33 mouse cellular contexts compared by ENCODE assay signal in genomic region chr6:28474211-28474610, GRCm38 (mm10). TPM values are rescaled to one million over a fixed set of nuclear protein-coding genes. Genes with fewer than 3 reads are reported as not detected.
A peak's percentile ranks its signal among the peaks of the same experiment; 100 is the strongest.
DNase-seq lines count a peak whose midpoint lies in the region; ATAC-seq and TF ChIP-seq lines count a peak whose summit lies in the region.
"Had no signal": no experiment of that assay in that cellular context is flagged by ENCODE, and none has a peak within 500 bp of the region (broad histone marks: within the 10 kb centered on the region; RNA-seq: fewer than 3 reads in every experiment).

No protein-coding gene starts in this region.

- no peak for ATAC-seq in stomach, postnatal 0 days (ENCODE audit: low FRiP score, low TSS enrichment)
- ATAC-seq: activated CD4-positive, CD25-positive, alpha-beta regulatory T cell, adult 4 months; forebrain, embryonic 14.5 days; forebrain, embryonic 16.5 days; Patski had no signal

- H3K36me3 ChIP-seq in C2C12 (ENCODE audit: control insufficient read depth, insufficient read depth): no peaks in the 10 kb centered on the region
- no peaks in the 10 kb centered on the region for H3K36me3 ChIP-seq in stomach, postnatal 0 days (ENCODE audit: control insufficient read depth, insufficient read depth, low read length)
- H3K36me3 ChIP-seq in embryonic facial prominence, embryonic 10.5 days (replicated peaks): no peaks in the 10 kb centered on the region
- H3K36me3 ChIP-seq: embryonic facial prominence, embryonic 12.5 days; forebrain, embryonic 10.5 days; forebrain, embryonic 12.5 days had no signal

- H3K9ac ChIP-seq in stomach, postnatal 0 days (ENCODE audit: low read length): no peak overlapping the region
- H3K9ac ChIP-seq: embryonic facial prominence, embryonic 12.5 days; forebrain, embryonic 12.5 days had no signal

- TF ChIP-seq CTCF in C2C12 (IDR thresholded peaks at IDR 0.05; ENCODE audit: control insufficient read depth, insufficient read depth, insufficient read length): no peak
- no peak for TF ChIP-seq CTCF in embryonic fibroblast, embryonic 13.5 days (IDR thresholded peaks at IDR 0.05; ENCODE audit: borderline replicate concordance, insufficient read depth, low read length)
- TF ChIP-seq CTCF in stomach, postnatal 0 days (IDR thresholded peaks at IDR 0.05; ENCODE audit: low read depth): no peak

- peaks cover 9% of the 10 kb centered on the region for H3K4me1 ChIP-seq in embryonic fibroblast, embryonic 13.5 days (ENCODE audit: control insufficient read depth, insufficient read depth, low read length)
- no peaks in the 10 kb centered on the region for H3K4me1 ChIP-seq in stomach, postnatal 0 days (replicated peaks; ENCODE audit: control insufficient read depth, insufficient read depth)
- H3K4me1 ChIP-seq in embryonic facial prominence, embryonic 10.5 days: peaks cover 6% of the 10 kb centered on the region; the same call in 1 of the 2 replicates
- H3K4me1 ChIP-seq: embryonic facial prominence, embryonic 12.5 days had no signal

- TF ChIP-seq EP300 in stomach, postnatal 0 days (optimal IDR thresholded peaks at IDR 0.05): no peak

- peak overlapping the region; percentile 85 for H3K27ac ChIP-seq in embryonic fibroblast, embryonic 13.5 days (ENCODE audit: insufficient read depth, low read length)
- H3K27ac ChIP-seq in stomach, postnatal 0 days (replicated peaks): peak overlapping the region; percentile 9; the same call in 1 of the 2 replicates
- no peak overlapping the region for H3K27ac ChIP-seq in embryonic facial prominence, embryonic 10.5 days (replicated peaks)
- H3K27ac ChIP-seq: embryonic facial prominence, embryonic 12.5 days; forebrain, embryonic 10.5 days; forebrain, embryonic 12.5 days had no signal

- H3K9me3 ChIP-seq in stomach, postnatal 0 days (ENCODE audit: control insufficient read depth, low read length): no peaks in the 10 kb centered on the region
- no peaks in the 10 kb centered on the region for H3K9me3 ChIP-seq in embryonic facial prominence, embryonic 10.5 days
- H3K9me3 ChIP-seq: embryonic facial prominence, embryonic 12.5 days; forebrain, embryonic 10.5 days; forebrain, embryonic 12.5 days had no signal

- H3K27me3 ChIP-seq in C2C12 (ENCODE audit: control insufficient read depth, insufficient read depth, insufficient read length): no peaks in the 10 kb centered on the region
- no peaks in the 10 kb centered on the region for H3K27me3 ChIP-seq in stomach, postnatal 0 days (ENCODE audit: control insufficient read depth, insufficient read depth, low read length)
- H3K27me3 ChIP-seq in embryonic facial prominence, embryonic 10.5 days (replicated peaks; ENCODE audit: low read depth, poor library complexity, severe bottlenecking): no peaks in the 10 kb centered on the region
- H3K27me3 ChIP-seq: embryonic facial prominence, embryonic 12.5 days; forebrain, embryonic 12.5 days; Patski had no signal

- DNase-seq in heart, adult 11 months: peak; percentile 27
- no peak for DNase-seq in heart, adult 8-10 months (ENCODE audit: low spot score)
- no peak for DNase-seq in stomach, postnatal 0 days (ENCODE audit: low spot score)
- DNase-seq in retina, postnatal 1 day: no peak
- DNase-seq in embryonic facial prominence, embryonic 10.5 days (ENCODE audit: low spot score): no peak
- DNase-seq in retina, embryonic 14.5 days (ENCODE audit: low spot score): no peak
- DNase-seq: adrenal gland, adult 8-10 months; adrenal gland, postnatal 14 days; adrenal gland, postnatal 36 days; B cell, adult 2 months; cerebellum, adult 11 months; cerebellum, adult 18-20 months; cerebellum, adult 8-10 months; cerebellum, adult 9-11 months; cerebellum, postnatal 14 days; cerebellum, postnatal 36 days; embryo, embryonic 11 days had no signal

- H3K79me3 ChIP-seq in C2C12 (ENCODE audit: low read depth): no peaks in the 10 kb centered on the region

- no peak overlapping the region for H3ac ChIP-seq in C2C12 (ENCODE audit: control insufficient read depth, insufficient read length, low read depth)

- no peak for TF ChIP-seq POLR2A in embryonic fibroblast, embryonic 13.5 days (IDR thresholded peaks at IDR 0.05; ENCODE audit: low read depth, low read length)

- H3K79me2 ChIP-seq in C2C12 (ENCODE audit: control insufficient read depth, insufficient read depth): no peaks in the 10 kb centered on the region

- WGBS in stomach, postnatal 0 days: 60% methylated on average over 4 of the region's 4 CpGs
- WGBS in embryonic facial prominence, embryonic 10.5 days: 90% methylated on average over 4 of the region's 4 CpGs

- no peak overlapping the region for H3K4me2 ChIP-seq in stomach, postnatal 0 days (replicated peaks; ENCODE audit: low read depth)
- H3K4me2 ChIP-seq: embryonic facial prominence, embryonic 12.5 days; forebrain, embryonic 12.5 days had no signal

- no peak overlapping the region for H3K4me3 ChIP-seq in C2C12 (ENCODE audit: insufficient read depth, poor library complexity, severe bottlenecking)
- H3K4me3 ChIP-seq in embryonic fibroblast, embryonic 13.5 days (ENCODE audit: insufficient read depth, low read length): no peak overlapping the region
- H3K4me3 ChIP-seq in stomach, postnatal 0 days (ENCODE audit: low read depth, low read length): no peak overlapping the region
- no peak overlapping the region for H3K4me3 ChIP-seq in embryonic facial prominence, embryonic 10.5 days
- H3K4me3 ChIP-seq: embryonic facial prominence, embryonic 12.5 days; erythroblast, embryonic 14.5 days; forebrain, embryonic 10.5 days; forebrain, embryonic 12.5 days had no signal

TF ChIP-seq in C2C12, 6 proteins besides CTCF, POLR2A, EP300 and RAD21:
- TF ChIP-seq MAX (IDR thresholded peaks at IDR 0.05) (no peak), MYOG (IDR thresholded peaks at IDR 0.05; ENCODE audit: control insufficient read depth, extremely low read depth, insufficient read length) (no peak), MYOD1 (IDR thresholded peaks at IDR 0.05; ENCODE audit: control insufficient read depth, insufficient read length, low read depth) (peak; percentile 10), FOSL1 (IDR thresholded peaks at IDR 0.05; ENCODE audit: insufficient read depth, low read length, poor library complexity, severe bottlenecking) (peak; percentile 74), CEBPB (IDR thresholded peaks at IDR 0.05; ENCODE audit: low read depth) (peak; percentile 35)

RNA-seq across cellular contexts. Expression of gene Snd1, which starts 0.7 kb away (rescaled TPM):
- 10 to 100 TPM; 70.6 to 88.2 (median 80.3) TPM for total RNA-seq in heart, adult 8-10 months (2022)
- polyA plus RNA-seq in C2C12 (2012; fragmentation: generic; extraction: Trizol): 155 TPM
- polyA plus RNA-seq in embryonic fibroblast, embryonic 13.5 days (2011; ENCODE audit: insufficient read length, low read depth, missing spikeins): 138 and 140 TPM in 2 replicates
- polyA plus RNA-seq in stomach, postnatal 0 days (2015; fragmentation: Nextera tagmentation; extraction: Ambion mirVana): 69.0 and 81.3 TPM in 2 replicates
- polyA plus RNA-seq in embryonic facial prominence, embryonic 10.5 days (2016; fragmentation: Nextera tagmentation; extraction: Ambion mirVana): 119 and 127 TPM in 2 replicates

RNA-seq across cellular contexts. Expression of gene Pax4, which starts 25.1 kb away (rescaled TPM):
- total RNA-seq in heart, adult 8-10 months (2022): not detected
- polyA plus RNA-seq in C2C12 (2012; fragmentation: generic; extraction: Trizol): not detected
- polyA plus RNA-seq in embryonic fibroblast, embryonic 13.5 days (2011; ENCODE audit: insufficient read length, low read depth, missing spikeins): not detected in 2 replicates
- not detected in 2 replicates for polyA plus RNA-seq in stomach, postnatal 0 days (2015; fragmentation: Nextera tagmentation; extraction: Ambion mirVana)
- 0.12 TPM in 1 of 2 replicates, not detected in the other for polyA plus RNA-seq in embryonic facial prominence, embryonic 10.5 days (2016; fragmentation: Nextera tagmentation; extraction: Ambion mirVana)
- total RNA-seq: adrenal gland, adult 18-20 months; adrenal gland, adult 8-10 months; adrenal gland, postnatal 14 days; adrenal gland, postnatal 36 days; common myeloid progenitor, adult 5-6 weeks; ES-E14; MEL had no signal
- polyA plus RNA-seq: activated CD4-positive, CD25-positive, alpha-beta regulatory T cell, adult 4 months; embryonic facial prominence, embryonic 12.5 days; embryonic facial prominence, embryonic 14.5 days; erythroblast, embryonic 14.5 days; forebrain, embryonic 10.5 days; forebrain, embryonic 12.5 days; forebrain, embryonic 14.5 days; frontal cortex, adult 2 months; Patski had no signal

RNA-seq across cellular contexts. Expression of gene Gcc1, which starts 46.0 kb away (rescaled TPM):
- 10 to 100 TPM in 1 of 4 experiments, 1 to 10 TPM in 3; 7.7 to 12.3 (median 8.9) TPM for total RNA-seq in heart, adult 8-10 months (2022)
- polyA plus RNA-seq in C2C12 (2012; fragmentation: generic; extraction: Trizol): 4.7 TPM
- polyA plus RNA-seq in embryonic fibroblast, embryonic 13.5 days (2011; ENCODE audit: insufficient read length, low read depth, missing spikeins): 15.3 and 15.4 TPM in 2 replicates
- 5.6 and 6.3 TPM in 2 replicates for polyA plus RNA-seq in stomach, postnatal 0 days (2015; fragmentation: Nextera tagmentation; extraction: Ambion mirVana)
- 10.2 and 11.3 TPM in 2 replicates for polyA plus RNA-seq in embryonic facial prominence, embryonic 10.5 days (2016; fragmentation: Nextera tagmentation; extraction: Ambion mirVana)

RNA-seq across cellular contexts. Expression of gene Fscn3, which starts 46.6 kb away (rescaled TPM):
- not detected for total RNA-seq in heart, adult 8-10 months (2022)
- not detected for polyA plus RNA-seq in C2C12 (2012; fragmentation: generic; extraction: Trizol)
- polyA plus RNA-seq in embryonic fibroblast, embryonic 13.5 days (2011; ENCODE audit: insufficient read length, low read depth, missing spikeins): not detected in 2 replicates
- polyA plus RNA-seq in stomach, postnatal 0 days (2015; fragmentation: Nextera tagmentation; extraction: Ambion mirVana): not detected in 2 replicates
- 0.08 TPM in 1 of 2 replicates, not detected in the other for polyA plus RNA-seq in embryonic facial prominence, embryonic 10.5 days (2016; fragmentation: Nextera tagmentation; extraction: Ambion mirVana)
- total RNA-seq: adrenal gland, adult 18-20 months; adrenal gland, postnatal 14 days; common myeloid progenitor, adult 5-6 weeks; ES-E14; MEL had no signal
- polyA plus RNA-seq: activated CD4-positive, CD25-positive, alpha-beta regulatory T cell, adult 4 months; embryonic facial prominence, embryonic 12.5 days; embryonic facial prominence, embryonic 14.5 days; erythroblast, embryonic 14.5 days; forebrain, embryonic 12.5 days; forebrain, embryonic 14.5 days; forebrain, embryonic 16.5 days; Patski had no signal

RNA-seq across cellular contexts. Expression of gene Arf5, which starts 50.9 kb away (rescaled TPM):
- total RNA-seq in heart, adult 8-10 months (2022): 100 to 1,000 TPM; 135 to 166 (median 152) TPM
- 203 TPM for polyA plus RNA-seq in C2C12 (2012; fragmentation: generic; extraction: Trizol)
- 103 and 128 TPM in 2 replicates for polyA plus RNA-seq in embryonic fibroblast, embryonic 13.5 days (2011; ENCODE audit: insufficient read length, low read depth, missing spikeins)
- 296 and 303 TPM in 2 replicates for polyA plus RNA-seq in stomach, postnatal 0 days (2015; fragmentation: Nextera tagmentation; extraction: Ambion mirVana)
- 265 and 287 TPM in 2 replicates for polyA plus RNA-seq in embryonic facial prominence, embryonic 10.5 days (2016; fragmentation: Nextera tagmentation; extraction: Ambion mirVana)
